Mouse (Mus musculus) midbrain, embryonic 13.5 days (tissue): ENCODE measurements around the gene Tigd4. TPM values are rescaled to one million over a fixed set of nuclear protein-coding genes. Genes with fewer than 3 reads are reported as not detected.

ENCODE experiments used
- ATAC-seq: fragments of 200-750 bp; cut with Nextera tagmentation; 2 replicates; pipeline ENCODE4 v1.8.0; 2017; ENCODE audit warnings: mild to moderate bottlenecking, moderate TSS enrichment, moderate library complexity
- H3K27ac ChIP-seq: fragments of 300-500 bp; sonication (generic); 2 replicates; pipeline ENCODE4 v1.5.1; 2015; ENCODE audit warnings: inconsistent platforms, mild to moderate bottlenecking, moderate library complexity
- H3K27me3 ChIP-seq: fragments of 300-500 bp; sonication (generic); 2 replicates; pipeline ENCODE4 v1.6.1; 2015; ENCODE audit warnings: mild to moderate bottlenecking, inconsistent platforms
- H3K36me3 ChIP-seq: fragments of 300-500 bp; sonication (generic); 2 replicates; pipeline ENCODE4 v1.6.1; 2015; ENCODE audit warnings: mild to moderate bottlenecking, inconsistent platforms
- H3K4me1 ChIP-seq: fragments of 300-500 bp; sonication (generic); replicated peaks from 2 replicates; pipeline ENCODE4 v1.6.1; 2015; ENCODE audit warnings: inconsistent platforms
- H3K4me2 ChIP-seq: fragments of 300-500 bp; sonication (generic); replicated peaks from 2 replicates; pipeline ENCODE4 v1.6.1; 2015; ENCODE audit warnings: moderate library complexity, mild to moderate bottlenecking, inconsistent platforms
- H3K4me3 ChIP-seq: fragments of 300-500 bp; sonication (generic); replicated peaks from 2 replicates; pipeline ENCODE4 v1.5.1; 2015; ENCODE audit warnings: mild to moderate bottlenecking, inconsistent platforms
- H3K9ac ChIP-seq: fragments of 300-500 bp; sonication (generic); replicated peaks from 2 replicates; pipeline ENCODE4 v1.6.1; 2015; ENCODE audit warnings: mild to moderate bottlenecking, inconsistent platforms
- H3K9me3 ChIP-seq: fragments of 300-500 bp; sonication (generic); 2 replicates; pipeline ENCODE4 v1.6.1; 2016; ENCODE audit warnings: mild to moderate bottlenecking, inconsistent platforms
- WGBS: fragments of 180-500 bp; shearing (Covaris S2); methylation state at CpG from one replicate; pipeline ENCODE4 v1.1.7; 2015; 5-methylcytosine and 5-hydroxymethylcytosine counted together
- polyA plus RNA-seq: library from polyadenylated mRNA; unstranded; fragments of >200 nt; fragmentation: Nextera tagmentation; extraction: Ambion mirVana; gene quantifications from 2 replicates; pipeline ENCODE4 v1.2.1, GENCODE M21; 2015

Tigd4 gene
- polyA plus RNA-seq, 1 experiment from 2014 or later = not detected

DNA sequence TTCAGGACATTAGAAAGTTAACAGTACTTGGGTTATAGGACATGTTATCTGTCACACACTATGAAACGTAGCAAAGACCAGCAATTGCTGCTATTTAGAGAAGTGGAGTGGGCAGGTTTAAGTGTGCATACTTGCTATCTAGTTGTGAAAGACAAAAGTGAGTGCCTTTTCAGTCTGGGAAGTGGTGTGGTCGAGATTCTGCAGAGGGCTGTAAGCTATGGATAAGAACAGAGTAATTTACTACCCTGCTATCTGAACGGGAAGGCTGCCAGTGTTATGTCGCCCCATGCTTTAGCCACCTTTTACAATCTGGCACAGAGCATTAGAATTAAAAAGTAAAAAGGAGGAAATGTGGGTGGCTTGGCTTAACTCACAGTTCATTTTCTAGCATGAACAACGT, 6.6 kb upstream of the Tigd4 start:
- 72% methylated on average over 5 of the region's 5 CpGs for WGBS

DNA sequence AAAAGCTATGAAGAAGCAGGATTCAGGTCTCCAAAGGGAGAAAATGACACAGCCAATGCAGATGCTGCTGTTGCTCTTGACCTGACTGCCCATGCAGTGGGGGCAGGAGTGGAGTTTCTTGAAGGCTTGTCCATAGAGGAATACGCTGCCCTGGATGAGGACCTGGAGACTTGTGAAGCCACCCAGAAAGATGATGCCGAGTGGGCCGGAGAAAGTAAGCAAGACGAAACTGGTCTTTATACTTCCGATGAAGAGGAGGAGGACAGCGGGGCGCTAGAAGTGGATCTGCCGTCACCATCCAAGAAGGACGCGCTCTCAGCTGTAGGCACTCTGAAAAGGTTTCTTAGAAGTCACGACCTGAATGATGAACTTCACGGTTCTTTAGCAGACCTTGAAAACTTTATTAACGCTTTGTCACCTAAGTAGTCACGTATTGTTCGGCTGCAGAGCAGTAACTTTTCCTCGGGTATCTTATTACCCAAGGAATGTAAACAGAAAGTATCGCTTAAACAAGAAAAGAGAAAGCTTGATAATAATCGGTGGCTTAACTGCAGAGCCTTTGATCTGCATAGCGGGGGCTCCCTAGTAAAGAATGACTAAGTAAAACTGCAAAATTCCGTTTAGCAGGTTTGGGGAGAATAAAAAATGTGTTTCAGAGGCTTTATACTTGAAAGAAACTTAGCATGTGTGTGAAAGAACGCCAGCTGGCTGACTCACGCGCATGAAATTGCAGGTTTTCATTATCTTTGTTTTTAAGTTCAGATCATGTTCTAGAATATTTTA, 1.7 kb downstream of the Tigd4 start:
- H3K4me2 ChIP-seq = peak overlapping the region; percentile 41
- WGBS = 9% methylated on average over 23 of the region's 23 CpGs
- no peak overlapping the region for H3K9ac ChIP-seq
- no peaks in the 10 kb centered on the region for H3K9me3 ChIP-seq
- H3K36me3 ChIP-seq = no peaks in the 10 kb centered on the region
- H3K27me3 ChIP-seq = peaks cover 40% of the 10 kb centered on the region
- no peak overlapping the region for H3K27ac ChIP-seq
- peaks cover 15% of the 10 kb centered on the region for H3K4me1 ChIP-seq
- no peak for ATAC-seq
- peak overlapping the region; percentile 15 for H3K4me3 ChIP-seq

More for the DNA sequence above, 6.6 kb upstream of the Tigd4 start:
- no peak overlapping the region for H3K4me2 ChIP-seq
- no peak for ATAC-seq
- peaks cover 11% of the 10 kb centered on the region for H3K4me1 ChIP-seq
- H3K27ac ChIP-seq = no peak overlapping the region
- H3K9ac ChIP-seq = no peak overlapping the region
- H3K27me3 ChIP-seq = peaks cover 4% of the 10 kb centered on the region; the same call in 1 of the 2 replicates
- no peaks in the 10 kb centered on the region for H3K9me3 ChIP-seq
- no peak overlapping the region for H3K4me3 ChIP-seq
- no peaks in the 10 kb centered on the region for H3K36me3 ChIP-seq

DNA sequence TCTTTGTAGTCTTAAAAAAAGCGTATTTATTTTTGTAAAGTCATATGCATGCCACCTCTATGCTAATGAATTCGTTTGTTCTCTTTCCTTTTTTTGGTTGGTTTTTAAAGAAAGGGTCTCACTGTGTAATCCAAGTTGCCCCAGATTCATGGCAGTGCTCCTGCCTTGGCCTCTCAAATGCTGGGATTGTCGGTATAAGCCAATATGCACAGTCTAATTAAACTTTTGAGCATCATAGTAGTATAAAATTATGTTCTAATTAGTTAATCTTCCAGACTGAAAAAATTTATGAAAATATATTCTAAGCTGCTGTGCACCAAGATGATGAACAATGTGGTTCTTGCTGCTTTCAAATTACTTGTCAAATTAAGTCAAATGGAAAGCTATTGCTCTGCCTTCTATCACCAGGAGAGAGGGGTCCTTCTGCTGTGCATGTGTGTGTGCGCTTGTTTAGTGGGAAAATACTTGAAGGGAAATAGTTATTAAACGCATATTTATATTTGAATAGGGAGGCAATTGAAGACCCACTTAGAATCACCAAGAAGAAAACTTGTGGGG, 2.4 kb downstream of the Tigd4 start:
- H3K27ac ChIP-seq = no peak overlapping the region

DNA sequence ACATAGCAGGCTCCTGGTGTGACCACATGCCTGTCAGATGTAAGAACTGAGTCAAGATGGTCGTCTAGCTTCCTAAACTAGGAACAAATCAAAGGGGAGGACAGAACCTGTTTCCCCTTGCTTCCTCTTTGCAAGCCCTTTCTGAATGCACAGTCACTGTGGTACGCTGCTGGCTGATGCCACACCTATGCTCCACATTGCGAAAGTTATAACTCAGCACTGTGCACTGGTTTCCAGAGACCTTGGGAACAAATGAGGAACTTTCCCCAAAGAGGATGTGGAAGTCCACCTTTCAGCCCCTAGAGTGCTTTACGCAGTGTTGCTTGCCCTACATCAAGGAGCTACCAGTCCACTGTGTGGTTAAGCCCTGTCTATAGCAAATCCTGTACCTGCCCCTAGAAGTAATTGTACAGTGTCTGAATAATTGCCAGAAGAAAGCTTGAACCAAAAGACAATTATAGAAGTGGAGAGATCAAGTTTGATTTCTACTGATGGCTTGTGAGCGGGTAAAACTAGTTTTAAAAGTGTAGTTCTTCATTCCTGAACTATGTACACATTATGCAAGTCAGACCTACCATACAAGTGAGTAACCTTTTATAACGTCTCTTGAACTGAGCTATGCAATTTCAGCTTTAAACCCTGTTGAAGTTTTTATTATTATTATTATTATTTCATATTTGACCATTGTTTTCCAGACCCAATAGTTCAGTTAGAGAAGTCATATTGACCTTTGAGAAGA, 4.8 kb downstream of the Tigd4 start:
- H3K9ac ChIP-seq = no peak overlapping the region
- H3K4me3 ChIP-seq = no peak overlapping the region
- WGBS = 84% methylated on average over 6 of the region's 6 CpGs
- no peaks in the 10 kb centered on the region for H3K9me3 ChIP-seq
- ATAC-seq = no peak
- H3K4me2 ChIP-seq = no peak overlapping the region
- H3K36me3 ChIP-seq = no peaks in the 10 kb centered on the region
- H3K27ac ChIP-seq = no peak overlapping the region
- H3K4me1 ChIP-seq = peaks cover 15% of the 10 kb centered on the region
- peaks cover 25% of the 10 kb centered on the region for H3K27me3 ChIP-seq

More for the DNA sequence above, 2.4 kb downstream of the Tigd4 start:
- Histone ChIP-seq H3K27me3 (peaks cover 40% of the 10 kb centered on the region), H3K9ac (no peak overlapping the region), H3K9me3 (no peaks in the 10 kb centered on the region), H3K36me3 (no peaks in the 10 kb centered on the region), H3K4me3 (no peak overlapping the region), H3K4me2 (peak overlapping the region; percentile 41), H3K4me1 (peaks cover 15% of the 10 kb centered on the region)
- 36% methylated on average over 5 of the region's 5 CpGs for WGBS
- no peak for ATAC-seq

DNA sequence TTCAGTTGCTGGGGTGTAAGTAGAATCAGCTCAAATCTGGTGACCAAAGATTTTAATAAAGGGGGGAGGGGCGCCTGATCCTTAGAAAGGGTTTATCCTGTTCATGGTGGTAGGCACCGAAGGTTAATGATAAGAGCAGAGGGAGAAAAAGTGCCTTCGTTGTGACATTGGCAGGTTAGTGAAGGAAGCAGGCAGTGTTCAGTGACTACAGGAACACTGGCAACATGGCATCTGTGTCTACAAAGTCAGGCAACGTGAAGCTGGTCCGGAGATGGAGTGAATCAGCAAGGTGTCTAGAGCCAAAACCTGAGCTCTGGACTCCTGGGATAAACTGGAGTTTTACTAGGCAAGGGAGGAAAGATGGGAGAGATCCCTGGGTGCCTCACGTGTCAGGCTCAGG, 5.4 kb downstream of the Tigd4 start:
- no peaks in the 10 kb centered on the region for H3K36me3 ChIP-seq
- no peaks in the 10 kb centered on the region for H3K9me3 ChIP-seq
- no peak overlapping the region for H3K4me2 ChIP-seq
- no peak overlapping the region for H3K9ac ChIP-seq
- H3K27me3 ChIP-seq = peaks cover 20% of the 10 kb centered on the region
- no peak overlapping the region for H3K27ac ChIP-seq
- H3K4me3 ChIP-seq = no peak overlapping the region
- WGBS = 86% methylated on average over 6 of the region's 6 CpGs
- ATAC-seq = no peak
- peaks cover 15% of the 10 kb centered on the region for H3K4me1 ChIP-seq

DNA sequence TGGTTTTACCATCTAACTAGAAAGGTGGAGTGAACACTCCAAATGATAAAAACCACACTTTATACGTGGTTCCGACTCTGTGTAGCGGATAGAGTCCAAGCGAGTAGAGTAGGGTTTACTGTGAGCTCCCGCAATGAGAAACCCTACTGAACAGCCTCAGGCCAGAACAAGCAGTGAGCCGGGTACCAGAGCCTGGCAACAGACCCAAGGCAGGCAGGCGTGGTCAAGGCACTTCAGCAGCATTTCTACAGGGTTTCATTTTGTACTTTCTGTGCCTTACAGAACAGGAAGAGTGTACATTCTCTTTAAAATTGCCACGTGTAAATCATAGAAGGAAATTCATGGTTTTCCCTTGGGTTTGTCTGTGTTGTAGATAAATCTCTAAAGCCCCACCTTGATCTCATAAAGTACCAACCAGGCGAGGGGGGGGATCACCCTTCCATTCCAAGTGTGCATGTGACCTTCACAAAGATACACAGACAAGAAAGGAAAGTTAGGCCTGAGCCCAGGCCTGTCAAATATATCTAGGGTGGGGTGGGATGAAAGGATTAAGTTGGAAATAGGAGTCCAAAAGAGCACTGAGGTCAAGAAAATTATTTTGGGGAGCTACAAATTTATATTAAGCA, 8.6 kb downstream of the Tigd4 start:
- Histone ChIP-seq H3K4me2 (no peak overlapping the region), H3K36me3 (no peaks in the 10 kb centered on the region), H3K4me3 (no peak overlapping the region), H3K9ac (no peak overlapping the region), H3K4me1 (no peaks in the 10 kb centered on the region), H3K27ac (no peak overlapping the region), H3K9me3 (peaks cover 4% of the 10 kb centered on the region; the same call in 1 of the 2 replicates), H3K27me3 (peaks cover 12% of the 10 kb centered on the region)
- 83% methylated on average over 9 of the region's 9 CpGs for WGBS
- ATAC-seq = no peak

DNA sequence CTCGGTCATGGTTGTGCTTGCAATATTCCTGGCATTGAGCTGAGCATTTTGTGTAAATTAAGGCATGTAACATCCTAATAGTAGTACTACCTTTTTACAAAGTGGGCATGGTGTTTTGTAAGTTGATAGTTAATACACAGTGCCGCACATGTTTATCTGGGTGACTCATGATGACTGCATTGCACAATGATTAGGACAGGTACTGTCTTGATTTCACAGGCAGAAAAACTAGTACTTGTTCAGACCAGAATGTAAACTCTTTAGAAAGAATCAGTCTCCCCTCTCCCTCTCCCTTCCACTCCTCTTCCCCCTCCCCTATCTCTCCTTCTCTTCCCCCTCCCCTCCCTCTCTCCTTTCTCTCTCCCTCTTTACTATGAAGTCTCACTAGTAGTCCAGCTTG, 9.4 kb downstream of the Tigd4 start:
- H3K4me3 ChIP-seq = no peak overlapping the region
- no peak overlapping the region for H3K27ac ChIP-seq
- H3K36me3 ChIP-seq = no peaks in the 10 kb centered on the region
- H3K9ac ChIP-seq = no peak overlapping the region
- H3K4me1 ChIP-seq = no peaks in the 10 kb centered on the region
- no peak for ATAC-seq
- H3K9me3 ChIP-seq = peaks cover 4% of the 10 kb centered on the region; the same call in 1 of the 2 replicates
- WGBS = 96% methylated on average over 2 of the region's 2 CpGs
- H3K4me2 ChIP-seq = no peak overlapping the region
- H3K27me3 ChIP-seq = peaks cover 7% of the 10 kb centered on the region

DNA sequence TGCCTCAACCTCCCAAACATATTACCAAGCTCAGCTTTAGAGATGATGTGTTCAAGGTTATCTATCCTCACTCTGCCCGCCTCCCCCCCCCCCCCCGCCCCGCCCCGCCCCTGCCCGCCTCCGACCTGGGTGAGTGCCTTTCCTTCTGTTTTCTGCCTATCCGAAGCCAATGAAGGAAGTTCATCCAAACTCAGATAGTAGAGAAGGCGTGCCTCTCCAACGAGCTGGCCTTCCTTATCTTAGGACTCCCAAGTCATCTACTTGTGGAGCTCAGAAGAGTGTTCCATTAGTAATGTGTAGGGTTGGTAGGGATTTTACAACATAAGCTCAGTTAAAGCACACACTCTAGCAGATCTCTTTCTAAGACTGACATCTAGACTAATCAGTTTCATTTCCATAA, 9.8 kb downstream of the Tigd4 start:
- Histone ChIP-seq H3K4me1 (no peaks in the 10 kb centered on the region), H3K27ac (no peak overlapping the region), H3K27me3 (peaks cover 3% of the 10 kb centered on the region; the same call in 1 of the 2 replicates), H3K9ac (no peak overlapping the region), H3K9me3 (peaks cover 4% of the 10 kb centered on the region; the same call in 1 of the 2 replicates), H3K36me3 (no peaks in the 10 kb centered on the region), H3K4me3 (no peak overlapping the region), H3K4me2 (no peak overlapping the region)
- WGBS = 71% methylated on average over 9 of the region's 9 CpGs
- ATAC-seq = no peak

DNA sequence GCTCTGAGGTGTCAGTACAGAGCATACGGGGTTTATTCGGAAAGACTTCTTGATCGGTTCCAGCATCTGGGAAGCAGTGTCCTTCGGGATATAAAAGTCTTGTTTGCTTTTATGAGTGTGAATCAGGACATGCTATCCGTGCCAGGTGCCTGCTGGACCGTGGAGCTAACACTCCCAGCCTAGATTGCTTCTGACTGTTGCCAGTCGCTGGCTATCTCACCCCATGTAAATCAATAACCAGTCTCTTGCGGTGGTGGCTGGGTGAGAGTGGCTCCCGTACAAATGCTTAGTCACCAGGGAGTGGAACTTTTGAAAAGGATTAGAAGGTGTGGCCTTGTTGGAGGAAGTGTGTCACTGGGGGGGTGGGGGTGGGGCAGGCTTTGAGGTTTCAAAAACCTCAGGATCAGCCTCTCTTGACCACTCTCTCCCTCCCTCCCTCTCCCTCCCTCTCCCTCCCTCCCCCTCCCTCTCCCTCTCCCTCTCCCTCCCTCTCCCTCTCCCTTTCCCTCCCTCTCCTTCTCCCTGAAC, 16.9 kb downstream of the Tigd4 start:
- Histone ChIP-seq H3K4me2 (no peak overlapping the region), H3K9ac (no peak overlapping the region), H3K27ac (no peak overlapping the region), H3K27me3 (no peaks in the 10 kb centered on the region), H3K4me1 (no peaks in the 10 kb centered on the region), H3K4me3 (no peak overlapping the region), H3K36me3 (no peaks in the 10 kb centered on the region), H3K9me3 (peaks cover 4% of the 10 kb centered on the region; the same call in 1 of the 2 replicates)
- no peak for ATAC-seq
- 80% methylated on average over 9 of the region's 9 CpGs for WGBS

DNA sequence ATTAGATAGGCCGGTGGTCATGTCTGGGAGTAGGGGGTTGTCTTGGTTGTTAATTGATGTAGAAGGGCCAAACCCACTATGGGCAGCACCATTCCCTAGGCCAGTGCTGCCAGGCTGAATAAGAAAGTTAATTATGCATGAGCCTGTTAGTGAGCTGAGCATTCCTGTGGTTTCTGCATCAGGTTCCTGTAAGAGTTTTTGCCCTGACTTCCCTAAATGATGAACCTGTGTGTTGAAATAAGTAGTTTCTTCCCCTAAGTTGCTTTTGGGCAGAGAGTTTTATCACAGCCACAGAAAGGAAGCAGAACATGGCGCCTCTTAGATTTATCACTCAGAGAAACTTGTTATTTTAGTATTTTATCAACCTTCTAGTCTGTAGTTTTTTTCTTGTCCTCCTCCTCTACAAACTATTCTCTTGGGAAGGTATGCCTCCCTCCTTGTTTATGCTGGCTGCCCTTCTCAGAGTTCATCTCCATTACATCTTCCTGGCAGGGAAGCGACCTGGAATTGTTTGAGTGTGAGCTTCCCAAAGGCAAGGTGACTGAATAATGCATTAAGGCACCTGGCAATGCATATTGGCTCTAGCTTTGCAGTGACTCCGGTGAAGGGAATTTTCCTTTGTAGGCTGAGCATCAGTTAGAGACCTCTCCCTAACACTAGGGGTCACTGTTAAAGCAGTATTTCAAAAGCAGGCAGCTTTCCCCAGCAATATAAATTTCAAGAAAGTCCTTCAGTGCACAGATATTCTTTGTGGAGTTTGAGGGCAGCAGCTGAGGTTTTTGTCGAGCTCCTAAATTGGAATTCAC, 21.9 kb downstream of the Tigd4 start:
- peak; percentile 37; the same call in 1 of the 2 replicates for ATAC-seq
- Histone ChIP-seq H3K9ac (no peak overlapping the region), H3K36me3 (no peaks in the 10 kb centered on the region), H3K4me2 (no peak overlapping the region), H3K4me3 (no peak overlapping the region), H3K27ac (no peak overlapping the region), H3K4me1 (no peaks in the 10 kb centered on the region), H3K27me3 (no peaks in the 10 kb centered on the region), H3K9me3 (peaks cover 5% of the 10 kb centered on the region; the same call in 1 of the 2 replicates)
- 28% methylated on average over 5 of the region's 5 CpGs for WGBS

DNA sequence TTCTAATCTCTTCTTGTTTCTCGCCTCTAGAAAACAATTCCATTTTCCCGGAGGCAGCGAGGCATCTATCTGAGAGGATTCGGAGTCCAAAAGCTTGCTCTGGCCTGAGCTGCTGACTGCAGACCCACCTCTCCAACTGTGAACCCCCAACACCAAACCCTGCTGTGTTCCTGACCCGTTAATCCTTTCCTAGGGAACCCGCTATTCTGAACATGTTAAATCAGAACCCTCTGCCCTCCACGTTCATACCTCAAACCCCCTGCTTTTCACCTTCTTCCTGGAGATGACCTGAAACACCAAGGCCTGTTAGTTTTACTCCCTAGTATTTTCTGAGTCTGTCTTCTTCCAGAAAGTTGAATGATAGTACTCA, 22.5 kb downstream of the Tigd4 start:
- Histone ChIP-seq H3K4me2 (no peak overlapping the region), H3K4me1 (no peaks in the 10 kb centered on the region), H3K4me3 (no peak overlapping the region), H3K27ac (no peak overlapping the region), H3K27me3 (no peaks in the 10 kb centered on the region), H3K36me3 (no peaks in the 10 kb centered on the region), H3K9me3 (peaks cover 5% of the 10 kb centered on the region; the same call in 1 of the 2 replicates), H3K9ac (no peak overlapping the region)
- no peak for ATAC-seq
- WGBS = 29% methylated on average over 7 of the region's 7 CpGs
